Mouse (Mus musculus): ENCODE measurements at regions not wholly inside any gene's neighbourhood (a gene's known extent, or its start where the extent isn't known, plus 50 kb on each side); places are given as distances from the start of the nearest gene placed in this dataset.
"Not testable (repeated sequence)": the region's sequence is repeated elsewhere in the genome, so short reads cannot be mapped to it uniquely, and the experiment has no call there.

DNA sequence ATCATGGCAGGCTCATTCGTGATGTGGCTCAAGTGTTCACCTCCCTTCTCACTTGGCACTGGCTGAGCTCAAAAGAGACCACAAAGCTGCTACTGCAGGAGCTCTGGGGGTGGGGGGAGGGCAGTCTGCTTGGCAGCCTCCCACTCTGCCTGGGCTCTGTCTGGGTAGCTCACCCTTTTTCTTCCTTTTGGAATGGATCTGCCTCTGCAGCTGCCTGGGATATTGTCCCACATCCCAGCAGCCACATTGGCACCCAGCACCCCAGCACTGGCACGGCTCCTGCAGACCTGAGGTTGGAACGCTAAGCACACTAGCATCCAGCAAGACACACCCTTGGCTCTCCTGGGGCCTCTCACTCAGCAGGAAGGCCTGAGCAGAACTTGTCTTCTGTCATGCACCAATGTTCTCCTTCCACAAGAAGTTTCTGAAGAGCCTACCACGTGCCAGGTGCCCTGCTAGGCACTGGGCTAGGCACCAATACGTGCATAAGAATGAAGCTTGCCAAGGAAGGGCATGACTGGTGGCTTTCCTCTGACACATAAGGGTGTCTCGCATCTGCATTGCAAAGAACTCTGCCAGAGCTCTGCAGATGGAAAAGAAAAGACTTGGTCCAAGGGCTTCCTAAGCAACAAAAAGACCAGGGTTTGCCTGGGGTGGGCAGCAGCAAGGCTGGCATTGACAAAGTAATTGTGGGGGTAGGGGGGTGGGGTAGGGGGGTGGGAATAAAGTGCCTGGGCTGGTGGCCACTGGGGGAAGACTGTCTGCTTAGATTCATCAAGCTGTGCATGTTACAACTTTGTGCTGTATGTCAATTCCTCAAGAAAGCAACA, 112.1 kb upstream of the Sipa1l1 start:
- DNase-seq = not testable (repeated sequence)

DNA sequence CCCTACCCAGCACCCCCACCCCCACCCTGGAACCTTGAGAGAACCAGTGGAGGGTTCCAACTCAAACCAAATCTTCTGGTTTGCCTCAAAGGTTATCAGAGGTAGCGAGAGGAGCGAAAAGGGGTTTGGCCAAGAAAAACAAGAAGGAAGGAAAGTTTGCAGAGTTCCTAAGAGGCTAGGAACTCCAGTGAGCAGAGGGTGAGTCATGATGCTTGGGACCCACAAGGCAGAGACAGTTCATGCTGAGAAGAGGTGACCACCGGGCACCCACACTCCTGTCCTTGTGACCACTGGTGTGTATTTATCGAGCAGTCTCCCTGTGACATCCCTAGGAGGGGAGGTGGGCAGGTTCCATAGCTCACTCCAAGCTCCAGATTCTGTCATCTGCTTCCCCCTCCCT, 104.1 kb upstream of the Sipa1l1 start:
- DNase-seq = no peak

DNA sequence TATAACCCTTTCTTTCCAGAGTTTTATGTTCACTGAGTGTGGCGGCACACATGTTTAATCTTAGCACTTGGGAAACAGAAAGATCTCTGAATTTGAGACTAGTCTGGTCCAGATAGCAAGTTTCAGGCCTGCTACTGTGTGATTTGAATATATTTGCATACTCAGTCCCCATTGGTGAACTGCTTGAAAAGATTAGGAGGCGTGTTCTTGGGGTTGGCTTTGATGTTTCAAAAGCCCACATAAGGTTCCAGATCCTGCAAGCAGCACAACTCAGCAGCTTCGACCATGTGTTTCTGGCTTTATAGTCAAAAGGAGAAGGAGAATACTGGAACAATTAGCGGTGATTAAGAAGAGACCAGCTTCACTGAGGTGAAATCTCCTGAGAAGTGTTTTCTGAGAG, 102.3 kb upstream of the Sipa1l1 start:
- DNase-seq = no peak

DNA sequence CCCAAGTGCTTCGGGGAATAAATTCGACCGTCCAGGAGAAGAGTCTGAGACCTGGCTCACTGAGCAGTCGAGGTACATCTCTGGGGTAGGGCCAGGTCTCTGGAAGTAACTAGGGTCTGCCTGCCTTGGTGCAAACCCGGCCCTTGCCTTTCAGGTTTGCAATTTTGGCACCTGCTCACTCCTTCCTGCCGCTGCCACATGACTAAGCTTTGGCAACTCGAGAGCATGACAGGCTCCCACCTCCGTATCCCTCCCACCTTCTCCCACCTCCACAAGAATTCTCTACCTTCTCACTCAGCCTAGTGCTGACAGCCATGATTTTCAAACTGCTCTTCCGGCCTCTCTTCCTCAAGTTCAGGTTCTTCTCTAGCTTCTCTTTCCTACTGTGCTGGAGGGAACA, 99.5 kb upstream of the Sipa1l1 start:
- no peak for DNase-seq

DNA sequence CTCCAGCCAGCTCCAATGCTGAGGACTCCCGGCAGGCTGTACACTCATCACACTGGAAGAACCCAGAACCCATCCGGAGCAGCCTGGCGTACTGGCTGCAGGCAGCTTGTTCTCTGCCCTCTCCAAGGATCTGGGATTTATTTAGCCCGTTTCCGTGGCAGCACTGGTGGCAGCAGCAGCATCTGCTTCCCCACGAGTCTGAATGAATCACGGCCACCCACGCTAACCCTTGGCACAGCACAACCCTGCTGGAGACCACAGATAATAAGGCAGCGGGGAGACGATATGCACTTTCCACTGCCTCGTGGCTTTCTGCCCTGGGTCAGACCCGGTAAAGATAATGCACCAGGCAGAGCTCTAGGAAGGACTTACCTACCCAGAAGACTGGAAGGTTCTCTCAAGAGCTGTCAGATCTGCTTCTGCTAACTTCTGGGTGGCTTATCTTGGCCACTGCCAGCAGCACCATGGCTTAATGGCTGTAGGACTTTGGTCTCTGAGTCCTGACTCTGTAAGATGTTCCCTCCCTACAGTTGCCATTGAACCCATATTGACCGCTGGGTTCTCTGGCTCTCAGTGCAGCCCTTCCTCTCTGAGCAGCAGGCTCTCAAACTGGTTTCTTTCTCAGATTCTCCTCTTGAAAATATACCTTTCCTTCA, 96.2 kb upstream of the Sipa1l1 start:
- peak; percentile 46 for DNase-seq

DNA sequence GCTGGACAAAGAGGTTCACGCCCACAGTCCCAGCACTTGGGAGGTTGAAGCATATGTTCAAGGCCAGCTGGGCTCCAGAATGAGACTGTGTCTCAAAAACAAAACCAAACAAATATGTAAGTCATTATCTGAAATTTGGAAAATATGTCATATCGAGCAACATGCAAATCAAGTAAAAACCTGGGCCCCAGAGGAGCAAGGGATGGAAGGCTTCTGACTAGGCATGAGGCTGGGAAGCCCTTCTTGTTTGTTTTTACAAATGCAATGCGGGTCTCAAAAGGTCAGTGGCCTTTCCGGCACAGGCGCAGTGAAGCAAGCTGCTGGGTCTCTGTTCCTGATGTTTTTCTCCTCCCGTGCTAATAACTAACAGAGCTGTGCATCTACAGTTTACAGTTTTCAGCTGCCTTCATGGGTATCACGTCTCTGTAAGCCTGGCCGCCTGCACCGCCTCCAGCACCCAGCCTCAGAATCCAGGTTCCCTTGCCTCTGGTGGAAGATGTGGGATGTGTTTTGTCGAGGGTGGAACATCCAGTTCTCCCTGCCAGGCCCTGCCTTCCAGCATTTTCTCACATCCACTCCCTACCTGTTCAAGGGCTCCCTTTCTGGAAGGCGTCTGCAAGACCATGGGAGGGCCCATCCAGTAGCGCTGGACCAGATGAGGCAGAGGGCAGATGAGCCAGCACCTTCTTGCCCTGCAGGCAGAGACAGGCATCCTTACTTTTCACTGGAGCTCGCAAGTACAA, 93.5 kb upstream of the Sipa1l1 start:
- DNase-seq = no peak

DNA sequence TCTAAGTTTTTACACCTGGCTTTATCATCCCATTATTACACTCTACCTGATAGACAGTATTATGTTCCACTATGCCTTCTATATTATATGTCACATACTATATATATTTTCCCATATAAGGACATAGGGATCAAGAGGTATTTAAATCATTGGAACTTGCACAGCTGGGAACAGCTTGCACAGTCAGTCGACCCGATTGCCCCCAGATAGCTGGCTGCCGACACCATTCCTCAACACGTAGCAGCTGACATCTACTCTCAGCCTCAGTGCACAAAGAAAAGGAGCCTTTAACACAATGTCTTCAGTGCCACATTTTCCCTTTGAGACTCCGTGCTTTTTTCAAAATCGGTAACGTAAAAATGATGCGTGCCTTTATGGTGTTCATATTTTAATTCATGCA, 92.4 kb upstream of the Sipa1l1 start:
- DNase-seq = no peak

DNA sequence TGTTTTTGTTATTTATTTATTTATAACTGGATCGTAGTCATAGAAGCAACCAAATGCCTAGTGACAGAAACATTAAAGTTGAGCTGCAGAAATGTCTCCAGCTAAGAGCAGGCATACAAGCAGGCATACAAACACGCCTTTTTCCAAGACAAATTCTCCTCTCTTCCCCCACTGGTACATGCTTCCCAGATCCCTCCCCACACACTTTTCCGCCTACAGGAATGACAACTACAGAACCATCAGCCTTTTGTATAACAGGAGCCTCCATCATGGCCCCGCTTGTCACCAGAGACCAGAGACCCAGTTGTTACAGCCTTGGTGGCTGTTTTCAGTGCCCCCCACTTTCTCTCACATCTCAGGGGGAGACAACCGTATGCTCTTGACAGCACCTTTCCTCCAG, 91.2 kb upstream of the Sipa1l1 start:
- no peak for DNase-seq

DNA sequence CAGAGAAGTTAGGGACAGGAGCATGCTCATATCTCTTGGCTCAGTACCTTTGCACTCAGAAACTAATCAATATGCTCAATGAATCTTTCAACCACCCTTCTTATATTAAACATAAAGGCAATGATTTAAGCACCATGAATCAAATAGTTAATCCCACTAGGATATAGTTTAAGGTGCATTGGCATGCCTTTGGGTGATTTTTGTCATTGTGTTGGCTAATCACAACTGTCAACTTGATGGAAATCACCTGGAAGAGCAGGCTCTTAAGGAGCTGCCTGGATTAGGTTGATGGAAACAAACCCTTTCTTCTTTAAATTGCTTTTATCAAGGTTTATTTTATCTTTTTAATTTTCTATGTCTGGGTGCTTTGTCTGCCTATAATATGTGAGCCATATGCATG, 90.4 kb upstream of the Sipa1l1 start:
- no peak for DNase-seq

DNA sequence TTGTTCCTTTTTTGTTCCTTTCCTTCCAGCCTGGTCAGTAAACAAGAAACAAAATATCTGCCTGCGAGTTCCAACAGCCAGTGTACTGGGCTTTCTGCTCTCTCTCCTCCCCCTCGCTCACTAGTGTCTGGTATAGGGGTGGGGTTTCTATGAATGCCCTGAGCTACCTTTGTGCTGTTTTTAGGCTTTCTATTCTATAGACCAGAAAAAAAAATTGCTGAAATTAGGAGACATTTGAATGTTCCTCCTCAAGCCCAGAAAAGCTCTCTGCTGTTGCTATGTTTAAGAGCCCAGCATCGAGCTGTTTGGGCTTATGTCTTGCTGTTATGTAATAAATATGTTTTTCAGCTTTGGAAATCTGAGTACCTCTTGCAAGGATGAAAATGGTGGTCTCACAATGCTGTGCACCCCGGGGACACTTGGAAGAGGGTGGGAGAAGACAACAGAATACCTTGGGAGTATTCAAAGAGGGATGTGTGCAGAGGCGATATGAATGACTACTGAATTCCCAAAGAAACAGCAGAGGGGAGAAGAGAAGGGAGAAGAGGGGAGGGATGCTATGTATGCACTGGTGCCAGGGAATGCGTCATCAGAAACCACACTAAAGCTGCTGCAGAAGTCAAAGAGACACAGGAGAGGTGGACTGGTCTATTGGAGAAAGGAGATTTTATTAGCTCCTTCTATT, 88.8 kb upstream of the Sipa1l1 start:
- no peak for DNase-seq

DNA sequence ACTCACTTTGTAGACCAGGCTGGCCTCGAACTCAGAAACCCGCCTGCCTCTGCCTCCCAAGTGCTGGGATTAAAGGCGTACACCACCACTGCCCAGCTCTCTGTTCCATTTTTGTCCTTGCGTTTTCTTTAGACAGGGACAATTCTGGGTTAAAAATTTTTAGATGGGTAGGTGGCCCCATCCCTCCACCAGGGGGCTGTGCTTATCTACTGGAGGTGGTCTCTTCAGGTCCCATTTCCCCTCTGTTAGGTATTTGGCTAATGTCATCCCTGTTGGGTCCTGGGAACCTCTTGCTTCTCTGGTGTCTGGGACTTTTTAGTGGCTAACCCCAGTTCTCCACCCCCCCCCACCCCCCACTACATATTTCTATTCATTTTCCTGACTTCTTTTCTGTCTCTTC, 86.5 kb upstream of the Sipa1l1 start:
- DNase-seq = not testable (repeated sequence)

DNA sequence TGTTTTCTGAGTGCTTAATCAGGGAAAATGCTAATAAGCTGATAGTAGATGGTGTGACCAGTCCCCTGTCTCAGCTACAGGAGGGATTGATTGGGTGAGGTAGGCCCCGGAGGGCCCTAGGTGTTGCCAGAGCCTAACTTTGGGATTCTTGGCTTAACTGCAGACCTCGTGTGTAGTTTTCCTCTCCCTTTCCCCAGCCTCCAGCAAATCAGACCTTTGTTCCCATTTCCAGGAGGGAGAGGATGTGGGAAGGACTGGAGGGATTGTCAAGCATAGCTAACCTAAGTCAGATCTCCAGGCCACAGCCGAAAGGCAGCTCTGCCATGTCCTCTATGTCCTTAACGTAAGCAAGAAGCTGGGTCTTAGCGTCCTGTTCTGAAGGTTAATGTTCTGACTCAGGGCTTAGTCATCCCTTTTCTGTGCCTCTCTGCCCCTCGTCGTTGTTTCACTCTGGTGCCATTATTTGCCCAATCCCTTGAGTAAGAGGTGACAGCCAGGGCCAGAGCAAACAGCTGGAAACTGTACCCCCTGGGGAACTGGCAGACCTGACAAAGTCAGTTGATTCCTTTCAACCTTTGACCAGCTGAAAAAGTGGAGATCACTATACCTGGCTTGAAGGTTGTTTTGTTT, 83.2 kb upstream of the Sipa1l1 start:
- DNase-seq = no peak

DNA sequence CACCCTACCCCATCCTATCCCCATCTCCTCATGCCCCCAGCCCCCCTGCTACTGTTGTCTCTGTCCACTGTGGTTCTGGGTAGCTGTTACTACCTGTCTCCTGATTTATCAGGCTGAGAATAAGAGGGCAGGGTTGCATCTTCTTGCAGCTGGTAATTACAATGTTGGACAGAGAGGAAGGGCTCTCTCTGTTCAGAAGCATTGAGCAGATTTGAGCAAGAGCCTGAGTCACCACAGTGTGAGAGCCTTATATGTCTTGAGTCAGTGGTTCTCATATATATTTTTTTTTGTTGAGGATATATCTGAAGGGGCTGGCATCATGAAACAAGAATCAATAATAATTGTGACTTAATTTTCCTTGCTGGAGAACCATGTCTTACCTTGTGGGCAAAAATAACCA, 82.7 kb upstream of the Sipa1l1 start:
- DNase-seq = no peak

DNA sequence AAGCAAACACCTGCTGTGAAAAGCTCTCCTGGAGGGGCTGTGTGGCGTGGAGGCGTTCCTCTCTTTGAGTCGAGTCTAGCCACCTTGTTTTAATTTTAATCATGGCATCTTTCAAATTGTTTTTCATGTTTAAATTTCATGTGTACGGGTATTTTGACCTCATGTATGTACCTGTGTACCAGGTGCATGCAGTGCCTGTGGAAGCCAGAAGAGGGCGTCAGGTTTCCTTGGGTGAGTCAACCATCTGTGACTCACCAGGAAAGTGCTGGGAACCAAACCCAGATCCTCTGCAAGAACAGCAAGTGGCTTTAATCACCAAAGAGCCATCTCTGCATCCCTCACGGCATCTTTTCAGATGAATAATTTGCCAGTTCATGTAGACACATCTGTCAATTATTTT, 79.8 kb upstream of the Sipa1l1 start:
- DNase-seq = no peak

DNA sequence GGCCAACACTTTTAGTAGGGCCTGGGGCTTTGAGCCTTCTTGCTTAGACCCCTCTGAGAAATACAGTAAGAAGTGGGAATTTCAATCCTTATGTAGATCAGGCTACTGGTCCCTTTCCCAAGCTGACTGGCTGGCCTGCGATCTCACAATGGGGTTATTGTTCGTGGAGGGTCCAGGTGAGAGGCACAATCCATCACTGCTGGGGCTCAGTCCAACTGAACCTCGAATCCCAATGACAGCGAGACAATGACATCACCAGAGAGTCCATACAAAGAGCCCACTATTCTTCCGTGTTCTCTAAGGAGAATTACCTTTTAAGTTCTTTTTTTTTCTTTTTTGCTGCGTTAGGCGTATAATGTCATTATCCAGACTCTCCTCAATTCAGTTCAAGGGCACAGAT, 75.8 kb upstream of the Sipa1l1 start:
- DNase-seq = no peak

DNA sequence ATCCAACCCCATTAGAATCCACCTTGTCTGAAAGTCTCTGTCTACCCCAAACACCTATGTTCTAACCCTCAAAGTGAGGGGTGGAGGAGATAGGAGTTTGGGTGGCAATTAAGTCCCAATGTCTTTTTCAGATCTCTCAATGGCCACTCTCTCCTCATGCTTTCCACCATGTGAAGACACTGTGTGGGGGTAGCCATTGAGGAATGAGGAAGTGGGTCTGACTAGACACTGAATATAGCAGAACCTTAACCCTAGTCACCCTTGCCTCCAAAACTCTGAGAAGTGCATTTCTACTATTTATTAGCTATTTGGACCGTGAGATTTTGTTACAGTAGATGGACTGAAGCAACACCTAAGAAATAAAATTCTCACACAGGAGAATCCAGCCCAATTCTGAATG, 73.7 kb upstream of the Sipa1l1 start:
- no peak for DNase-seq

DNA sequence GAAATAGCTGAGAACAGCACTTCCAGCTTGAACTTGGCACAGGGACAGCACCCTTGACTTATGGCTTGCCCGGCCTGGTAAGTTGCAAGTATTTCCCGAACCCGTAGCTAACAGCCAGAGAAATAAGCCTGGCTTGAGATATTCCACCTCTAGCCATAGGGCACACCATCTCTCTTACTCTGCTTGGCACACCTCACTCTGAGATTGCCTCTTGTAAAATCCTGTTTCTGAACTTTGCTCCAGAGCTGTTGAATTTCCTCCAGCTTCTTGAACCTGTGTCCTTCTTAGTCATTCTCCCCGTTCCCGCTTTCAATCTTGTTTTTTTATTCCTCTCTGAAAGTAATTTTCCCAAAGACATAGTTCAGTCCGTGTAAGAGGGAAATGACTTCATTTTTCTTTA, 72.0 kb upstream of the Sipa1l1 start:
- DNase-seq = no peak

DNA sequence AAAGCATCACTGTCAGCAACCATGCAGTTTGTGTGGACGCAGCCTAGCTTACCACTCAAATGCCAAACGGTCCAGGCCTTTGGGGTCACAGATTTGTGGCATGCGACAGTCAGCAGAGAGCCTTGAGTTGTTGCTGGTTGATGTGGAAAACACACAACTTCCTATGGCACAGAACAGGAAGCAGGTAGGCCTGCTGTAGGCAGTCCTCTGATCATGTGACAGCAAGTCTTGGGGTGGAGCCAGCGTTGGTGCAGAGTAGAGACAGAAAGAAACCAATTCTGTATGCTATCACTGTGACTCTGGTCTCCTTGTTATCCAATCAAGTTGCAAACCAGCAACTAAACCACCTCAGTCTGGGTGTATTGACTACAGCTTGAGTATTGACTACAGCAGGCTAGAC, 71.5 kb upstream of the Sipa1l1 start:
- DNase-seq = no peak

DNA sequence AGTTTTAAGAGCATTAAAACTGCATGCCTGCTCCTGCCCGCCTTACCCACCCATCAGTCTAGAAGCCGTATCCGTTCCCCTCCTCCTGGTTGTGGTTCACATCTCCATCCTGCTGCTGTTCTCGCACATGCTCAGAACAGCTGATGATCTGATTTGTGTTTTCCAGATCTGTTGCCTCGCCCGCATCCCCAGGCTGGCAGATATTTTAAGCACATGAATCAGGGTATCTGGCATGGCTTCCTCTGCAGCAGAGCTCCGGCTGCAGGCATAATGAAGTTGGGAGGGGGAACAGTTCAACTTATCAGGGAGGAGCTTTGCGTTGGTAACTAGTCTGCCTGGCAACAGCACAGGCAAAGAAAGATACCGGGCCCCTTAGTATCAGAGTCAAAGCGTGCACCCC, 64.9 kb upstream of the Sipa1l1 start:
- DNase-seq = peak; percentile 78

DNA sequence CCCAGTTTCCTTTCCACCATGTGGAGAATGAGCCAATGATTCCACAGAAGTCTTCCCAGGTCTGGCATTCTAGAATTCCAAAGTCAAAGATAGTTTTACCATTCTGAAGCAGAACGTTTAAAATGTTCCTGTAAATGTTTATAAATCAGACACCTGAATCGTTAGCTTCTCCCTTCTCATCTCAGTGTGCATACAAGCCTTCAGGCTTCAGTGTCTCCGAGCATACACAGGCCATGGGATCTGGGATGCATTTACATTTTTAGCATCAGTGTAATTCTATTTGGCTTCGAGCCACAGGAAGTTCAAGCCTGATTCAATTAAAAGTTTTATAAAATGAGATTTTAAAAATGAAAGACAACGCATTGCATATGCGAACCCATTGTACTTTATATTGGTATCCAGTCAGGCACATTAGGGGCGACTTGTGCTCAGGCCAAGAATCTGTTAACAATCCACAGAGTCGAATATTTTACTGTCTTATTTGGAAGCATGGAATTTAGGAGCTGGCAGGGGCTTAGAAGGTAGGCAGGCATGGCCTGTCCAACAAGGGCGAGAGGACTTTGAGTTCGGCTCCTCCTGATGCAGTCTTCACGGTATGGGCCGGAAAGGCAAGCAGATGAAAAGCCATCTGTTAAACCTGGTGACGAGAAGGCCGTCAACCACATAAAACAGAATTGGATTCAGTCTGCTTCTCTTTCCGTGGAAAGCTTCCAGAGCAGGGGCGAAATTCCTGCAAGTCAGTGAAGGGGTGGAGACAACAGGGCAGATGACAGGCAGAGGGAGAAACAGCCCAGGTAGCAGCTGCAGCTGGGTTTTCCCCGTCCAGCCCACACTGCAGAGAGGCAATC, 63.7 kb upstream of the Sipa1l1 start:
- DNase-seq = peak; percentile 17

DNA sequence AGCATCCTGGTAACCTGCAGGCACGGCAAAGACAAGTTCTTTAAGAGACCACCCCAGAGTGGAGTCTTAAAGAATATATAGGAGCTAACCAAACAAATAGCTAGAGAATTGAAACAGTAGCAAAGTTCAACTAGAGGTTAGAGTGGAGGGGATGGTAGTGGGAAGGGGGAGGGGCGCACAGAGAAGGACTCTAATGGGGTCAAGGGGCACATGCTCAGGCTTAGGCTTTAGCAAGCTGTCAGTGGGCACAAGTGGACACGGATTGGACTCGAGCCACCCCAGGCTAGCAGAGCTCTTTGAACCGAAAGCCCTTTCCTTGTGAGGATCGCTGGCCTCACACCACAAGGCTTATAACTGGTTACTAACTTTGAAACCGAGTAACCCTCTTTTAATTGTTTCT, 53.4 kb upstream of the Sipa1l1 start:
- DNase-seq = no peak
